Mouse (Mus musculus): ENCODE measurements around the gene Neo1.
A peak's percentile ranks its signal among the peaks of the same experiment; 100 is the strongest.

Neo1 gene

DNA sequence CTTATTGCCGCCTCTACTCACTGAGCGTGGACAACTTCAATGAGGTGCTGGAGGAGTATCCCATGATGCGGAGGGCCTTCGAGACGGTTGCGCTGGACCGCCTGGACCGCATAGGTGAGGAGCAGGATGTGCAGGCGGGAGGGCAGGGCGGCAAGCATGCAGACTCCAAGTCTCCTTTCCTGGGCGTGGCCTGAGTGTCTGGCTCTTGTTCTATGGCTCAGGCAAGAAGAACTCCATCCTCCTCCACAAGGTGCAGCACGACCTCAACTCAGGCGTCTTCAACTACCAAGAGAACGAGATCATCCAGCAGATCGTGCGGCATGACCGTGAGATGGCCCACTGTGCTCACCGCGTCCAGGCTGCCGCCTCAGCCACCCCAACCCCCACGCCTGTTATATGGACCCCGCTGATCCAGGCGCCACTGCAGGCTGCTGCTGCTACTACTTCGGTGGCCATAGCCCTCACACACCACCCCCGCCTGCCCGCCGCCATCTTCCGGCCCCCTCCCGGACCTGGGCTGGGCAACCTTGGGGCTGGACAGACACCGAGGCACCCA lies 177.1 kb downstream of the Neo1 start:
- no peak for DNase-seq (ENCODE audit: low read depth, low spot score)

DNA sequence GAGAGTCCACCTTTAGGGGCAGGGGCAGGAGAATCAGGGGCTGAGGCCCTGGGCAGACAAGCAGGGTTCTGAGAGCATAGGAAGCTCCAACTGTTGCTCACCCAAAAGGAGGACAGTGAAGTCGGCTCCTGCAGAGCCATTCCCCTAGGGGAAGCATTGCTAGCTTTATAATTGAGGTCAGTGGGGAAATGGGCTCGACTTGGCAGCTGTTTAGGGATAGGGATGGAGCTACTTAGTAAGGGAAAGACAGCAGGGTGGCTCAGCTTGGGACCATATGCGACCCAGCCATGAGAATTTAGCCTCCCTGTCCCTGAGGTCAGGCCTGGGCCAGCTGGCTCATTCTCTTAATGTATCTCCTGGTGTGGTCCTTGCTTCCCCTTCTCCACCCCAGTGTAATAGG lies 181.3 kb downstream of the Neo1 start:
- DNase-seq (ENCODE audit: low read depth, low spot score), result no peak

DNA sequence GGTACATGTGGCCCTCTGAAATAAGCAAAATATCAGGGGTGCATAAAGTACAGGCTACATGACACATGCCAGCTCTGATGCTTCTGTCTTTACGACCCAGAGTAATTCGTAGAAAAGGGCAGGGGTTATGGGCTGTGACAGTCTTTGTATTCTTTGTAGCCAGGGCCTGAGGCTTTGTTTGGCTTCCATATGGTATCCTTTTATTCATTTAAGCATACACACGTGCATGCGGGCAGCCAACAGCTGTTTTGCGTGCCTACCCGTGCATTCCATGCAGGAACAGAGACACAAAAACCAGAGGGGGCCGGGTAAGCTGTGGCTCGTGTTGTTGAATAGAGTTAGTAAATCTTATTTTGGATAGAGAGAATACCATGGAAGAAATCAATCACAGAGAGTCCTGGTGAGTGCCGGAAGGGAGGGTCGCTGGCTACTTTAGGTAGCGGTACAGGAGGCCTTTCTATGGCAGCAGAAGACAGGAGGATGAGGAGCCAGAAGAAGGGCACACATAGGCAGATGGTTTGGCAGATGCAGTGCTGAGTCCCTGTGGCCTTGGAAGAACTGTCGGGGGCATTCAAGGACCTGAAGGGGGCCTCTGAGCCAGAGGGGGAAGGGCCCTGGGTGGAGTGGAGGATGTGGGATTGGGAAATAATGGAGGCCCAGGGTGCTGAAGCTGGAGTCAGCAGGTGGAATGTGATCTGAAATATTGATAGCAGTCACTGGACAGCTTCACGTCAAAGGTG lies 186.5 kb downstream of the Neo1 start:
- no peak for DNase-seq (ENCODE audit: low read depth, low spot score)

DNA sequence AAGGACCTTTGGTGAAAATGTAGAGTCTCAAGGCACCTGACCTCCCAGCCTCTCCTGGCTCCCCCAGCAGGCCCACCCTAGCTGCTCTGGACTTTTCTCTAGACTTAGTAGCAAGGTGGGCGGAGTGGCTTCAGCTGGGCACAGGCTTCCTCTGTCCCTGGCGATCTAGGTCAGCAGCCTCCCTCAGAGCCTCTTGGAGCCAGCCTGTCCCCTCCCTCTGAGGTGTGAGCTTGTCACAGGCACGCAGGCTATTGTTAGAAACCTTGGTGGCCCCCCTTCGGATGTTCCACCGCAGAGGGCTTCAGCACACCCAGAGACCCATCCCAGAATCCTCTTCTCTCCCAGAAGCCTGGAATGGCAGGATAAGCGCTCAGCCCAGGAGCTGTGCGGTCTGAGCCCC lies 188.6 kb downstream of the Neo1 start:
- no peak for DNase-seq (ENCODE audit: low read depth, low spot score)

DNA sequence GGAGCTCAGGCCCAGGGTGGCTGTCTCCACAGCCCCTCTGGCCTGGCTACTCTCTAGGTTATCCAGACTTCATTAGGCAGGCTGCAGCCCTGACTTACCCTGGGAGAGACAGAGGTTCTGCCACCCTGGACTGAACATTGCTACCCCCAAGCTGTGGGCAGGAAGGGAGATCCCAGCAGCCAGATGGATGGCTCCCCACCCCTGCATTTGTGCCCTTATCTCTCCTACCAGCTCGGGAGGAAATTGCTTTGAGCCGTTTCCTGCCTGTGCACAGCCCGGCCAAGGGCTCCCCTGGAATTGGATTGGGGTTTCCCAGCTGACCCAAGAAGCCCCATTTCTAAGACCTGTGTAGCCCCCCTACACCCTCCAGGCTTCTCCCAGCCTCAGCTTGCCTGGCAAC lies 189.2 kb downstream of the Neo1 start:
- DNase-seq (ENCODE audit: low read depth, low spot score), result no peak

DNA sequence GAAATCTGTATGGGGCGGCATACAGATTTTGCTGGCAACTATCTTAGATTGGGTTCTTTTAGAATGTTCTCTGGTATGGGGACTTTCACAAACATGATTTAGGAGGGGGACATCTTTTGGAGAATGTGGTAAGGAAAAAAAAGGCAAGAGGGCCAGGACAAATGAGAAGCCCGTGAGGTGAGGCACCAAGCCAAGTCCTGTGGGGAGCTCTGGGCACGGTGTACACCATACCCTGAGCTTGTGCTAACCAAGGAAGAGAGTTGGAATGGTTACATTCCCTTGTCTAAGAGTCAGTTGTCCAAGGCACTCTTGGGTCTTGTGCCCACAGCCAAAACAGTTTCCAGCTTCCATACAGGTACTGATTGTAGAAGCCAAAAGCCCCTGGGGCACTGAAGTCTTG lies 191.6 kb downstream of the Neo1 start:
- DNase-seq (ENCODE audit: low read depth, low spot score), result no peak

DNA sequence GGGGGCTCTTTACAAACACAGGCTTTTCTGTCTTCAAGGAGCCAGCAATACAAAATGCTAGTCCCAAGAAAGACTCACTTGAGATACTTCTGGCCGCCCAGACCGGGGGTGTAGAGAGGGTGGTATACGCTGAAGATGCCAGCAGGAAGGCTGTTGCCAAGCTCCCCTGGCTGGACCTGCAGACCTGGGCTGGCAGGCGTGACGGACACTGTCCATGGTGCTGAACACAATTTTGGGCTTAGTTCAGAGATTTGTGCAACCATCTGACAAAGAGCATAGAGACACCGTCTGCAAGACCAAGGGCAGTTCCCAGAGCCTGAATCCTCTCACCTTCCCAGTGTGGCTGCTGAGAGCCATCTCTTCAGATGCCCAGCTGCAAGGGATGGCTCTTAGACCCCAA lies 194.6 kb downstream of the Neo1 start:
- peak; percentile 21 for DNase-seq (ENCODE audit: low read depth, low spot score)

DNA sequence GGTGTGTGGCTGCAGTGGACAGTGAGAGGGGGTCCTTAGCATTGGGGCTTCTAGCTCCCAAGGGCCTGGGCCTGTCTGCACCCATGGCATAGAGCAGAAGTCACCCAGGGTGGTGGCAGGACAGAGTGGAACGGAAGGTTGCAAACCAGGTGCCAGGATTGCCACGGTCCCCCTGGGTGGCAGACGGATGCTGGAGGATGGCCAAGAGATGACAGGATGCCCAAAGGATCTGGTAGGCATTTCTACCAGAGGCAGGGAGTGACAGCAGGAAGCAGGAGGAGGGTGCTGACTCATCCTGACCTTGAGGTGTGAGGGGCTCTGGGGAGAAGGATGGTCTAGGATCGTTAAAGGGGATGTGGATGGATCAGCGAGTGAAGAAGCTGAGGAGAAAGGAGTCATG lies 197.7 kb downstream of the Neo1 start:
- no peak for DNase-seq (ENCODE audit: low read depth, low spot score)

DNA sequence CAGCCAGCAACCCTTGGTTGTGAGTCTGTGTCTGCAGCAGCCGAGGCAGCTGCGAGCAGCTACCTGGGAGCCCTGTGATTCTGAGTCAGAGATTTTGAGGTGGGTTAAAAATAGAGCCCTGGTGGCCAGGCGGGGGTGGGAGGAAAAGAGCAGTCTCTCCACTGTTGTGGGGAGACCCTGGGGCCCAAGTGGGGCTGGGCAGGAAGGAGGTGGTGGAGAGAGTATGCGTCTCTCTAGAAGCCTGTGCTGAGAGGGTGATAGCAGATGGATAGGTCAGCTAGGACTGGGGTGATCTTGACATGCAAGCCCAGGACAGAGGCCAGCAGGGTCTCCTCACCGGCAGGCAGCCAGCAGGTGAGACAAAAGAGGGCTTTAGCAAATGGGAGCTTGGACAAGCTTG lies 199.1 kb downstream of the Neo1 start:
- DNase-seq (ENCODE audit: low read depth, low spot score), result no peak

DNA sequence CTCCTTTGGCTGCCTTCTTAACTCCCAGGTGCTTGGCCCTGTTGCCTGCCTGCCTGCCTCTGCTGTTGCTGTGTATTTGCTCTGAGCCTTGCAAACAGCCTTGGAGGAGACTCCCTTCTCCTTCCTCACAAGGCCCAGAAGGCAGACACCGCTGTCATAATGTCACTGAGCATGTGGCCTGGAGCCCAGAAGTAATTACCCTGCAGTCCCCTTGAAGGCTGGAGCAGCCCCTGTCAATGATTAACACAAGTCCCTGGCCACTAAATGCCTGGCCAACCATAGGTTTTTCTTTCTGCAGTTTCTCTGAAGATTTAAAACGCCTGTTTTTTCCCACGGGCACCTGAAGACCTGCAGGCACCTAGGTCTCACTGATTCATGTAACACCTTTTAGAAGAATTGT lies 203.3 kb downstream of the Neo1 start:
- no peak for DNase-seq (ENCODE audit: low read depth, low spot score)

DNA sequence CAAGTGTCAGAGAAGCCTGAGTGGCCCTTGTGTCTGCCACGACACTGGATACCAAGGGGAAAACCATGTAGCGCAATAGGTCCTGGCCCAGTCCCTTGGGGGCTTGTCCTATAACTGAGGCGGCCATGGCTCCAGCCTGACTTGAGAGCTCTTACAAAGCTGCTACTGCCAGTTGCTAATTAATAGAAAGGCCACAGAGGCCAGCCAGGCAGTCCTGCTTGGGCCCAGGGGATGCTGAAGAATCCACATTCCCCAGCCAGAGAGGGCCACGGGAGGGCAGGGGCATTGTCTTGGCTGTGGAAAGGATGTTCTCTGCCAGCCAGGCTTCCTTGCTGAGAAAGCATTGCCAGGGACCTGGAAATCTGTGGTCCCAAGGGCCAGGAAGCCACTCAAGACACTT lies 206.6 kb downstream of the Neo1 start:
- no peak for DNase-seq (ENCODE audit: low read depth, low spot score)
